Mouse (Mus musculus) kidney, adult 2 months (tissue): ENCODE results near the gene Lrrc7. TPM values are rescaled to one million over a fixed set of nuclear protein-coding genes. Genes with fewer than 3 reads are reported as not detected.

Source experiments
- DNase-seq: peaks from one replicate; pipeline ENCODE4 v3.0.0; 2021
- H3K27ac ChIP-seq: fragments of 200-500 bp; 2 replicates; pipeline ENCODE4 v1.5.1; 2012; ENCODE audit warnings: low read depth, low read length, control low read depth, inconsistent platforms; ENCODE audit not compliant: insufficient read depth
- H3K27me3 ChIP-seq: fragments of 200-500 bp; replicated peaks from 2 replicates; pipeline ENCODE4 v1.6.1; 2012; ENCODE audit warnings: mild to moderate bottlenecking, moderate library complexity, low read length, inconsistent platforms; ENCODE audit not compliant: control insufficient read depth, insufficient read depth
- H3K36me3 ChIP-seq: fragments of 200-500 bp; 2 replicates; pipeline ENCODE4 v1.6.1; 2012; ENCODE audit warnings: mild to moderate bottlenecking, moderate library complexity, low read length, inconsistent platforms; ENCODE audit not compliant: control insufficient read depth, insufficient read depth
- H3K4me1 ChIP-seq: fragments of 200-500 bp; 2 replicates; pipeline ENCODE4 v1.6.1; 2011; ENCODE audit warnings: low read length; ENCODE audit not compliant: control insufficient read depth, insufficient read depth
- H3K4me3 ChIP-seq: fragments of 200-500 bp; 2 replicates; pipeline ENCODE4 v1.5.1; 2011; ENCODE audit warnings: mild to moderate bottlenecking, low read depth, low read length, control low read depth; ENCODE audit not compliant: insufficient read depth
- CTCF ChIP-seq: fragments of 200-500 bp; conservative IDR thresholded peaks from 2 replicates; pipeline ENCODE4 v1.5.1; 2011; ENCODE audit warnings: low read depth, mild to moderate bottlenecking, control low read depth, low read length, moderate library complexity, mixed read lengths; ENCODE audit not compliant: insufficient read depth, insufficient read length
- POLR2A ChIP-seq: fragments of 200-500 bp; IDR thresholded peaks from one replicate; pipeline ENCODE4 v1.6.1; 2011; ENCODE audit warnings: low read depth, low read length, control low read depth
- WGBS: fragments of 180-500 bp; shearing (Covaris S2); methylation state at CpG from one replicate; pipeline ENCODE4 v1.1.7; 2018; 5-methylcytosine and 5-hydroxymethylcytosine counted together
- polyA plus RNA-seq: library from polyadenylated mRNA; depleted of rRNA; stranded (reverse); fragments of >200 nt; gene quantifications from 2 replicates; pipeline ENCODE4 v1.2.3, GENCODE M21; 2012

Gene Lrrc7
- polyA plus RNA-seq, 1 experiment, result not detected

GRCm38 (mm10) chr3:158400600-158400999, 161.4 kb downstream of the Lrrc7 start:
- DNase-seq, result no peak
- no peaks in the 10 kb centered on the region for H3K36me3 ChIP-seq
- 84% methylated on average over 1 of the region's 1 CpGs for WGBS
- TF ChIP-seq POLR2A (no peak), CTCF (no peak)
- H3K27me3 ChIP-seq, result no peaks in the 10 kb centered on the region
- H3K4me1 ChIP-seq, result no peaks in the 10 kb centered on the region
- H3K4me3 ChIP-seq, result no peak overlapping the region
- no peak overlapping the region for H3K27ac ChIP-seq

DNA sequence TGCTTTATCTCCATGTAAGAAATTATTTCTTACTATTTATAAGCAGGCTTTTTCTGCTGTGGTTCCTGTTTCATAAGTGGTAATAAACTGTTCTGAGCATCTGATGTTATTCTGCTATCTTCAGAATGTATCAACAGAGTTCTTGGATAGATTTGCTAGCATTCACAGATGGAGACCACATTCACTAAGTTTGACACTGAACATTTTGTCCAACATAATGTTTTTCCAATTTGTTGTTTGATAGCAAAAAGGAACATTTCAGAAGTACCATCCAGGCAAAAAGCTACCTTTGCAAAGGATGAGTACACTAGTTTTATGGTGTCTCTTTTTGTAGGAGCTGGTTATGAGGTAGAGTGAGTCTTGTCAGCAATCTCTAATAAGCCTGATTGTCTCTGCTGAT, 170.5 kb downstream of the Lrrc7 start:
- H3K36me3 ChIP-seq, result no peaks in the 10 kb centered on the region
- TF ChIP-seq CTCF, result no peak
- no peak for TF ChIP-seq POLR2A
- H3K27ac ChIP-seq, result no peak overlapping the region
- DNase-seq, result no peak
- H3K4me3 ChIP-seq, result no peak overlapping the region
- no peaks in the 10 kb centered on the region for H3K4me1 ChIP-seq
- no peaks in the 10 kb centered on the region for H3K27me3 ChIP-seq

GRCm38 (mm10) chr3:158388076-158388454, 174.0 kb downstream of the Lrrc7 start:
- 36% methylated on average over 2 of the region's 2 CpGs for WGBS
- no peak for DNase-seq
- Histone ChIP-seq H3K27ac (no peak overlapping the region), H3K36me3 (no peaks in the 10 kb centered on the region), H3K27me3 (no peaks in the 10 kb centered on the region), H3K4me1 (no peaks in the 10 kb centered on the region), H3K4me3 (no peak overlapping the region)
- TF ChIP-seq CTCF, result no peak
- TF ChIP-seq POLR2A, result no peak

DNA sequence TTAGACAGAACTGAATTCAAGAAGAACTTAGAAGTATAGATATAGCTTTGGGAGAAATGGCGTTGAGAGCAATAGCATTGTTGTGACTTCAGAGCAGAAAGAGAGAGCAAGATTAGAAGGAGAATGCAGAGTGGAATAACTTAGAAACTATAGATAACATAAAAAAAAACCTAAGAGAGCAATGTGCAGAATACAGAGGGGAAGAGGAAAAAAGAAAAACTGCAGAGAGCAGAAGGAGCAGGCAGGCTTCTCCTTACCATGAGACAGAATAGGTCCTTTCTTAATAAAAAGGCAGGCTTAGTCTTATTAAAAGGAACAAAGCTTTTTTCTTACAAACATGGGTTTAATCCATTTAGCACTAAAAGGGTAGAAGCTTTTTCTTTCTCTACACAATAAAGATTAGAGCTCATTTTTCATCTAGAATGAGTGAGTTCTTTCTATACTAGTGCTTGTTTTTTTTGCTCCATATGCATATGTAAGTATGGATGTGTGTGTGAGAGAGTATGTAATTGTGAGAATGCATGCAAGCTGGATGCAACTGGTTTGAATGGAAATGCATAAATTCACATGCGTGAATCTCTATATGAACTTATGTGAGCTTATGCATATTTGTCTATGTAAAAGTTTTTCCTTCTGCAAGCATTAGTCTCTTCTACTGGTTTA, 174.5 kb downstream of the Lrrc7 start:
- H3K27me3 ChIP-seq, result no peaks in the 10 kb centered on the region
- WGBS, result 76% methylated on average over 2 of the region's 2 CpGs
- H3K4me1 ChIP-seq, result no peaks in the 10 kb centered on the region
- DNase-seq, result no peak
- H3K27ac ChIP-seq, result no peak overlapping the region
- no peak for TF ChIP-seq CTCF
- TF ChIP-seq POLR2A, result no peak
- no peaks in the 10 kb centered on the region for H3K36me3 ChIP-seq
- H3K4me3 ChIP-seq, result no peak overlapping the region

- WGBS, result 5% methylated on average over 1 of the region's 1 CpGs
- Histone ChIP-seq H3K4me1 (no peaks in the 10 kb centered on the region), H3K27me3 (no peaks in the 10 kb centered on the region), H3K4me3 (no peak overlapping the region), H3K36me3 (no peaks in the 10 kb centered on the region), H3K27ac (no peak overlapping the region)
- DNase-seq, result no peak
- TF ChIP-seq POLR2A (no peak), CTCF (no peak)
Measured at GRCm38 (mm10) chr3:158386848-158387247, 175.2 kb downstream of the Lrrc7 start.

GRCm38 (mm10) chr3:158375885-158376284, 186.1 kb downstream of the Lrrc7 start:
- WGBS, result 2% methylated on average over 1 of the region's 1 CpGs
- Histone ChIP-seq H3K27ac (no peak overlapping the region), H3K27me3 (no peaks in the 10 kb centered on the region), H3K36me3 (no peaks in the 10 kb centered on the region), H3K4me3 (no peak overlapping the region), H3K4me1 (no peaks in the 10 kb centered on the region)
- TF ChIP-seq POLR2A, result no peak
- peak; percentile 39; the same call in 1 of the 2 replicates for TF ChIP-seq CTCF
- peak; percentile 34 for DNase-seq

DNA sequence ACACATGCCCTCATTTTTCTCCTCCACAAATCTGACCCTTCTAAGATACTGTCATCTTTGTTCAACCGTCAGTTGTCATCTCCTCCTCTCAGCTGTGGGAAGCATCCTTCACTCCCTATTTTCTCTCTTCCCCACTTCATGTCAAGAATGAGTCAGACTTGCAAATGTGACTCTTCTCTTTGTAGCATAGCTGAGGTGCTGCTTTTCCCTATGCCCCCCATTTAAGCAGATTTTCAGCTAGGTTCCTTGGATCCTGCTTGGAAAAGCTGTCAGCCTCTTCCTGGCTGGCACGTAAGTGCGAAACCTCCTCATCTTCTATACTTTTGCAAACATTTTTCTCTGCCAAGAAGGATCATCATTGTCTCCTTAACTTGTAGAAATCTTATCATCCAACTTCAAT, 192.9 kb downstream of the Lrrc7 start:
- no peak for DNase-seq
- Histone ChIP-seq H3K27ac (no peak overlapping the region), H3K4me3 (no peak overlapping the region), H3K4me1 (no peaks in the 10 kb centered on the region), H3K27me3 (no peaks in the 10 kb centered on the region), H3K36me3 (no peaks in the 10 kb centered on the region)
- no peak for TF ChIP-seq POLR2A
- no peak for TF ChIP-seq CTCF
- 86% methylated on average over 3 of the region's 3 CpGs for WGBS
